Mouse (Mus musculus) stomach, embryonic 15.5 days (tissue): ENCODE measurements around the gene Scarf1. TPM values are rescaled to one million over a fixed set of nuclear protein-coding genes. Genes with fewer than 3 reads are reported as not detected.

Experiments used
- ATAC-seq: fragments of 200-750 bp; cut with Nextera tagmentation; 2 replicates; pipeline ENCODE4 v1.8.0; 2017; ENCODE audit warnings: low read depth, moderate number of reproducible peaks, moderate TSS enrichment; ENCODE audit not compliant: insufficient read depth, low FRiP score
- H3K27ac ChIP-seq: fragments of 300-500 bp; sonication (generic); 2 replicates; pipeline ENCODE4 v1.5.1; 2015; ENCODE audit warnings: mild to moderate bottlenecking, inconsistent platforms
- H3K27me3 ChIP-seq: fragments of 300-500 bp; sonication (generic); replicated peaks from 2 replicates; pipeline ENCODE4 v1.6.1; 2015; ENCODE audit warnings: inconsistent platforms
- H3K36me3 ChIP-seq: fragments of 300-500 bp; sonication (generic); 2 replicates; pipeline ENCODE4 v1.6.1; 2015; ENCODE audit warnings: inconsistent platforms
- H3K4me1 ChIP-seq: fragments of 300-500 bp; sonication (generic); 2 replicates; pipeline ENCODE4 v1.6.1; 2015; ENCODE audit warnings: inconsistent platforms
- H3K4me2 ChIP-seq: fragments of 300-500 bp; sonication (generic); 2 replicates; pipeline ENCODE4 v1.6.1; 2015; ENCODE audit warnings: mild to moderate bottlenecking, inconsistent platforms
- H3K4me3 ChIP-seq: fragments of 300-500 bp; sonication (generic); replicated peaks from 2 replicates; pipeline ENCODE4 v1.5.1; 2015; ENCODE audit warnings: inconsistent platforms
- H3K9ac ChIP-seq: fragments of 300-500 bp; sonication (generic); 2 replicates; pipeline ENCODE4 v1.6.1; 2015; ENCODE audit warnings: inconsistent platforms
- H3K9me3 ChIP-seq: fragments of 300-500 bp; sonication (generic); 2 replicates; pipeline ENCODE4 v1.6.1; 2016; ENCODE audit warnings: inconsistent platforms
- WGBS: fragments of 180-500 bp; shearing (Covaris S2); methylation state at CpG from one replicate; pipeline ENCODE4 v1.1.7; 2015; 5-methylcytosine and 5-hydroxymethylcytosine counted together
- polyA plus RNA-seq: library from polyadenylated mRNA; unstranded; fragments of >200 nt; fragmentation: Nextera tagmentation; extraction: Ambion mirVana; gene quantifications from 2 replicates; pipeline ENCODE4 v1.2.1, GENCODE M21; 2015

Scarf1 gene
- polyA plus RNA-seq: 6.3 and 7.1 TPM in 2 replicates

DNA sequence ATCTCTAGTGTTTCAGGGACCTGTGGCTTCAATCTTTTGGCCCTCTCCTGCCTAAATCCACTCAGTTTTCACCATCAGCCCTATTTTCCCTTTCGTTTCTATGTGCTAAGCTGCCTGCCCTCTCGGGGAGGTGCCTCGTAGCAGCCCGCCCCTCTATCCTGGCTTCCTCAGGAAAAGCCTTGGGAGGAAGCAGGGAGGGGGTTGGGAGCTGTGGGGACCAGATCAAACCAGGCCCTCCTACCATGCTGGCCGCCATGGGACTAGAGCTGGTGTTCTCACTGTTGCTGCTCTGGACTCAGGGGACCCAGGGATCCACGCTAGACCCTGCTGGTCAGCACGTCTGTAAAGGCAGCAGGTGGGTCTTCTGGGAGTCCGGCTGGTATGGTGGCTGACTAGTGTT is at the start of gene Scarf1:
TSS of gene Scarf1 (plus strand) at position 205 of the 400 bp plus-strand sequence.
- no peak within 1 kb of the TSS for H3K9ac ChIP-seq
- no peak within 1 kb of the TSS for H3K27ac ChIP-seq
- H3K4me2 ChIP-seq: no peak within 1 kb of the TSS; the same call in 1 of the 2 replicates
- peaks cover 11% of the 10 kb centered on the region for H3K36me3 ChIP-seq
- ATAC-seq: no peak
- WGBS: 53% methylated on average over 8 of the region's 8 CpGs
- H3K27me3 ChIP-seq: no peaks in the 10 kb centered on the region
- H3K4me3 ChIP-seq: peak within 1 kb of the TSS; percentile 17; the same call in 1 of the 2 replicates
- no peaks in the 10 kb centered on the region for H3K9me3 ChIP-seq
- H3K4me1 ChIP-seq: peaks cover 25% of the 10 kb centered on the region

DNA sequence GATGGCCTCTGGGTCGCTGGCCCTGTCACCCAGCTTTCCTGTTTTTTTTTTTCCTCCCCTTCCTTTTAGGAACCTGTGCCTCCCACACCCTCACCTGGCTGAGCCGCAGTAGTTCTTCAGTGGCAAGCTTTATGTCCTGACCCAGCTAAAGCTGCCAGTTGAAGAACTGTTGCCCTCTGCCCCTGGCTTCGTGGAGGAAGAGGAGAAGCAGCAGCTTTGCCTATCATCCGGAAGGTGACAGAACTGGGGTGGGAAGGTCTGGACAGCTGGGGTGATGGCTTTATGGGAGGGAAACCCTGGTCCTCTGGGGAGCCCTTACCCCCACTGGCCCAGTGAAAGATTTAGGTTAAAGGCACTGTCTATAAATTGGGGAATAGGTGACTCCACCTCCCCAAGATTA is 49.7 kb upstream of the Scarf1 start:
- Histone ChIP-seq H3K4me2 (peak overlapping the region; percentile 98), H3K4me3 (peak overlapping the region; percentile 83), H3K36me3 (peaks cover 10% of the 10 kb centered on the region; the same call in 1 of the 2 replicates), H3K4me1 (peaks cover 43% of the 10 kb centered on the region), H3K27me3 (no peaks in the 10 kb centered on the region), H3K9ac (no peak overlapping the region), H3K27ac (peak overlapping the region; percentile 94), H3K9me3 (no peaks in the 10 kb centered on the region)
- 65% methylated on average over 4 of the region's 4 CpGs for WGBS
- no peak for ATAC-seq

DNA sequence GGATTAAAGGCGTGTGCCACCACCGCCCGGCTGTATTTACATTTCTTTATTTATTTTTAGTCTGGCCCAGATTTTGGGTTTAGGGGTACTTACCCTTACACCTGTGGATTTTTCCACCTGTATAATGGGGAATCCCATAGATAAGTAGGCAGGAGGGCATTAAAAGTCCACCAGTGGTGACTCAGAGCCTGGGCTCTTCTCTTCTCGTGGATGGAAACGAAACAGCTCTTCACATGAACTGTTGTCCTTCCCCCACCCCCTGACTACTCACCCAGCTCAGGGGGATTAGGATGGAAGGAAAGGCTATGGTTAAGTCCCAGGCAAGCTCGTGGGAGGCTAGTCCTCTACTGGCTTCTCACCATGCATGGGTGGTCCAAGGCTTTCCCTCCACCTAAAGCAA is 48.9 kb upstream of the Scarf1 start:
- 88% methylated on average over 6 of the region's 6 CpGs for WGBS
- H3K36me3 ChIP-seq: peaks cover 10% of the 10 kb centered on the region; the same call in 1 of the 2 replicates
- H3K9me3 ChIP-seq: no peaks in the 10 kb centered on the region
- ATAC-seq: no peak
- peaks cover 42% of the 10 kb centered on the region for H3K4me1 ChIP-seq
- H3K9ac ChIP-seq: no peak overlapping the region
- H3K27me3 ChIP-seq: no peaks in the 10 kb centered on the region
- H3K4me2 ChIP-seq: no peak overlapping the region
- no peak overlapping the region for H3K27ac ChIP-seq
- H3K4me3 ChIP-seq: no peak overlapping the region

DNA sequence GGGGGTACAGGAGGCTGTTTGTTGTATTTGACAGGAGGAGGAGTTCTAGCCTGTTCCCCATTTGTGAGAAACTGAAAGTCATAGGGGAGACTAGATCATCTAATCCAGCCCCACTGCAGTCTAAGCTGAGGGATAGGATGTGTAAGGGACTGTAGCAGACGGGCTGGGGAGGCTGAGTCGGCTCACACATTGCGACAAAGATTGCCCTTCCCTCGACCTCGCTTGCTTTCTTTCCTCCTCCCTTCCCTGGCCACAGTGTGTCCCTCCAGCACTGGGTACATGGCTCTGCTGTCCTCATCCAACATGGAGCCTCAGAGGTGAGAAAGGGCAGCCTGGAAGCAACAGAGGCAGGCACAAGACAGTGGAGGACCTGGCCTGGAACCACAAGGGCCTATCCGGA is 48.3 kb upstream of the Scarf1 start:
- no peak overlapping the region for H3K27ac ChIP-seq
- no peak overlapping the region for H3K9ac ChIP-seq
- H3K4me1 ChIP-seq: peaks cover 36% of the 10 kb centered on the region
- no peaks in the 10 kb centered on the region for H3K27me3 ChIP-seq
- H3K36me3 ChIP-seq: peaks cover 10% of the 10 kb centered on the region; the same call in 1 of the 2 replicates
- H3K4me2 ChIP-seq: no peak overlapping the region
- WGBS: 88% methylated on average over 6 of the region's 6 CpGs
- ATAC-seq: no peak
- no peak overlapping the region for H3K4me3 ChIP-seq
- H3K9me3 ChIP-seq: no peaks in the 10 kb centered on the region

DNA sequence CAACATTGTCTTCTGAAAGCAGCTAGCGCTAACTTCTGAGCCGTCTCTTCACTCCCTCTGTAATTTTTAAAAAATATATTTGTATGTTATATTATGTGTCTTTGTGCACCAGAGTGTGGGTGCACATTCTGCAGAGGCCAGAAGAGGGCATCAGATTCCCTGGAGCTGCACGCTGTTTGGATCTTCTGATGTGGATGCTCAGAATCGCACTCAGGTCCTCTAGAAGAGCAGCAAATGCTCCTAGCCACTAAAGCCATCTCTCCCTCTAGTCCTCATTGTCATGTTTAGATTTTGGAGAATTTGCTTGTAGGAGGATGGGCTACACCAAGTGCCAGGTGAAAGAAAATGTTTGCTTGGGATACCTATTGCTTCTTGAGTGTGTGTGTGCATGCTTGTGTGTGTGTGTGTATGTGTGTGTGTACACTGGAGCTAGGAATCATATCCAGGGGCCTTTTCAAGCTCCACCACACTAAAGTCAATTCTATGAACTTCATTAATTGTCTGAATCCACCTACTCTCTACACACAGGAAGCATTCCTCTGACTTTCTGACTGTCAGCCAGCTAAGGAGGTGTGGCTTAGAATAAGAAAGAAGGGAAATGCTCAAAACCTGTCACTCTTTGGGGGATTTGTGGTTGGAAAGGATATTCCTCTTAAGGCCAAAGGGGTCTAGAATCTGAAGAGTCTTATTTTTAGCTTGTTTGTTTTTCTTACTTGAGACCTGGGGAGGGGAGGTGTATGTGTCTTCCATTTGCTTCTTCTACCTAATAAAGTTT is 46.4 kb upstream of the Scarf1 start:
- H3K36me3 ChIP-seq: peaks cover 10% of the 10 kb centered on the region; the same call in 1 of the 2 replicates
- H3K9ac ChIP-seq: no peak overlapping the region
- H3K9me3 ChIP-seq: no peaks in the 10 kb centered on the region
- no peaks in the 10 kb centered on the region for H3K27me3 ChIP-seq
- H3K27ac ChIP-seq: no peak overlapping the region
- peaks cover 33% of the 10 kb centered on the region for H3K4me1 ChIP-seq
- 97% methylated on average over 4 of the region's 4 CpGs for WGBS
- no peak overlapping the region; the same call in 1 of the 2 replicates for H3K4me2 ChIP-seq
- H3K4me3 ChIP-seq: no peak overlapping the region
- ATAC-seq: no peak

DNA sequence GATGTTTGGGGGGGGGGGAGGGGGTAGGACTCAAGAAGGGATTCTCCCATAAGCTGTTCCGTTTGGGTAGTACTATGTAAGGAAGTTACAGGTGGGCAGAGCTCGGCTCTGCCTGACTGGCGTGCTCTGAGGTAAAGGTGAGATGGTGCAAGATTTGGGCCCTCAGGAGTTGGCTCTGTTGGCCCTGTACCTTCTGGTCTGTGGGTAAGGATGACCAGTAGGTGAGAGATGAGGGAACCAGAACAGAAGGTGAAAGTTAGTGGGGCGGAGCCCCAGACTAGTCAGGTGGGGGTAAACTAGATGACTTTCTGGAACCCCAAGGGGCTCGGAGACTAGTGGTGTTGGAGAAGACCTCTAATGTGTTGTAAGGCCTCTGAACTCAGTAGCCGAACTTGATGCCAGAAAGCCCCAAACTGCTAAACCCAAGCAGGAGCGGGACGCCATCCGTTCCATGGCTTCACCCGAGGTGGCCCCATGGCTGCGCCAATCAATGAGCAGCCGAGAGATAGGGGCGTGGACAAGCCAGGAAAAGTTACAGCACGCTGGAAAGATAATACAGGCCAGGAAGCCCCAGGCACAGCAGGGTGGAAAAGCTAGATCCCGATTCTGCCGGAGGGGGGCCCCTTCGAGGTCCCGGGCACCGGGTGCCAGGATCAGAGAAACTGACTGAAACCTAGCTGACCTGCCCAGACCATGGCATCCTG is 45.7 kb upstream of the Scarf1 start:
- WGBS: 14% methylated on average over 19 of the region's 19 CpGs
- Histone ChIP-seq H3K9me3 (no peaks in the 10 kb centered on the region), H3K27me3 (no peaks in the 10 kb centered on the region), H3K27ac (0 out of 2 replicates have a peak overlapping the region, but pooled peaks have one; percentile 16), H3K4me1 (peaks cover 26% of the 10 kb centered on the region), H3K4me3 (peak overlapping the region; percentile 56), H3K4me2 (peak overlapping the region; percentile 90), H3K36me3 (peaks cover 10% of the 10 kb centered on the region; the same call in 1 of the 2 replicates), H3K9ac (peak overlapping the region; percentile 52; the same call in 1 of the 2 replicates)
- ATAC-seq: peak; percentile 75

DNA sequence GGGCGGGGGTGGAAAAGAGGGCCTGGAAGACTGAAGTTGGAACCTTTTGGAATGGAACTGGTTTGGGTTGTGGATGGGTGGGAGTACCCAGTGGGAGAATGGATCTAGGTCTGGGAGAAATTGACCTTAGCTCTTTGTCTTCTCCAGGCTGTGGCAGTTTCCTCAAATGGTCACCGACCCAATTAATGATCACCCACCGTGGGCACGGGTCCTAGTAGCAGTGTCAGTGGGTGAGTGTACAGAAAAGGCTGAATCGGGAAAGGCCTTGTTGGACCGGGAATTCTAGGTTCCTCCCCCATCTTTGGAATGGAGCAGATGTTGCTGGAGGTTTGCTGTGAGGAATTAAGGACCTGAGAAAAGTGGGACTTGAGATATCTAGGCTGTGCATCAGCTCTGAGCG is 44.9 kb upstream of the Scarf1 start:
- H3K27ac ChIP-seq: no peak overlapping the region; the same call in 1 of the 2 replicates

DNA sequence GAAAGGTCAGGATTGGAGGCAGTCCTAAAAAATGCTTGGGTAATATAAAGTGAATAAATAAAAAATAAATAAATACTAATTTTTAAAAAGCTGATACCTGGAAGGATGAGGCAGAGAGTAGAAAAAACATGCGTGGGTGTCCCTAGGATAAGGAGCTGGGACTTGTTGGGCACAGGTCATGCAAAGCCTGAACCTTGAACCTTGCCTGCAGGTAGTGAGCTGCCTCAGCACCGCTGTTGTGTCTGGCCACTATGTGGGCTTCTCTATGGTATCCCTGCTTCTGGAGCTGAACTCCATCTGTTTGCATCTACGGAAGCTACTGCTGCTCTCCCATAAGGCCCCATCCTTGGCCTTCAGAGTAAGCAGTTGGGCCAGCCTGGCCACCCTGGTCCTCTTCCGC is 44.1 kb upstream of the Scarf1 start:
- H3K27me3 ChIP-seq: no peaks in the 10 kb centered on the region
- peaks cover 10% of the 10 kb centered on the region; the same call in 1 of the 2 replicates for H3K36me3 ChIP-seq
- no peak overlapping the region for H3K4me2 ChIP-seq
- no peak overlapping the region for H3K4me3 ChIP-seq
- H3K4me1 ChIP-seq: peaks cover 15% of the 10 kb centered on the region
- 91% methylated on average over 4 of the region's 4 CpGs for WGBS
- ATAC-seq: no peak
- no peaks in the 10 kb centered on the region for H3K9me3 ChIP-seq
- H3K9ac ChIP-seq: no peak overlapping the region
- H3K27ac ChIP-seq: no peak overlapping the region

More for the DNA sequence above, 44.9 kb upstream of the Scarf1 start:
- Histone ChIP-seq H3K9ac (peak overlapping the region; percentile 52; the same call in 1 of the 2 replicates), H3K27me3 (no peaks in the 10 kb centered on the region), H3K4me1 (peaks cover 19% of the 10 kb centered on the region), H3K4me3 (peak overlapping the region; percentile 56), H3K9me3 (no peaks in the 10 kb centered on the region), H3K36me3 (peaks cover 10% of the 10 kb centered on the region; the same call in 1 of the 2 replicates), H3K4me2 (peak overlapping the region; percentile 90)
- 59% methylated on average over 7 of the region's 7 CpGs for WGBS
- no peak for ATAC-seq

DNA sequence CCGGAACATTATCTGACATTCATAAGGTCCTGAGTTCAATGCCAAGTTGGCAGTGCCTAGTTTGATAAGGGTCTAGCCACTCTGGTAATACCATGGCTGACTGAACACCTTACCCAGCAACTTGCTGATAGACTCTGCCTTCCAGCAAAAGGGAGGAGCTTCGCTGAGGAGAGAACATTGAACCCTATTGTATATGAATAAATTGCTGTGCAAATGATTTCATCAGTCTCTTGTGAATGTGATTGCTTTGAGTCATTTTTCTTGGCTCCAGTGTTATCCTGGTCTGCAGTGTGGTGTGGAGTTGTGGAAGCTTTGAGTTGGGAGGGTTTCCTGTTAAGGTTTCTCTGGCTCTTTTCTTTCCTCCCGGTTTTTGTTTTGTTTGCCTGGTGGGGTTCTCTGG is 42.7 kb upstream of the Scarf1 start:
- Histone ChIP-seq H3K4me3 (no peak overlapping the region), H3K9ac (no peak overlapping the region), H3K27me3 (no peaks in the 10 kb centered on the region), H3K27ac (no peak overlapping the region), H3K9me3 (no peaks in the 10 kb centered on the region), H3K36me3 (peaks cover 4% of the 10 kb centered on the region; the same call in 1 of the 2 replicates), H3K4me2 (no peak overlapping the region), H3K4me1 (peaks cover 15% of the 10 kb centered on the region)
- WGBS: 73% methylated on average over 3 of the region's 3 CpGs
- no peak for ATAC-seq

DNA sequence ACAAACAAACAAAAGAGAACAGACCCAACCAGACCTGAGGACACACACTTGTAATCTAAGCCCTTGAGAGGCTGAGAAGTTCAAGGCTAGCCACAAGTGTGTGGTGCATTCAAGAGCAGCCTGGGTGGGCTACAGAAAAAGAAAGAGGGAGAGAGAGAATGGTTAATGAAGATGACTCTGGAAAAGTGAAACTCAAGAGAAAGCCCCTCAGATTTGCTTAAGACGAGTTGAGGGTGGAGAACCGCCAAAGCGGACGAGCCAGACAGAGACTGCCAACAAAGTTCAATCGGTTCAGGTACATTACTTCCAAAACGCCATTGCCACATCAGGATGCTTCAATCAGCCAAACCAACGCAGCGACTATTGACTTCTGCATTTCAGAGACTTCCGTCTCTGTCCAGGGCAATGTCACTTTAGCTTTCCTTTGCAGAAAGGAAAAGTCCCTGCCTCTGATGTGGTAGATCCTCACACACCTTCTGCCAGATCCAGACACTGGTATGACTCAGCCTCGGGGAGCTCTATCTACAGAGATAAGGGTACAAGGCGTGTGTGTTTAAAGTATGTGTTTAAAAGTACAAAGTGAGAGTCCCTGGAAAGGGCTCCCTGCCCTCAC is 40.8 kb upstream of the Scarf1 start:
- Histone ChIP-seq H3K9ac (no peak overlapping the region), H3K36me3 (no peaks in the 10 kb centered on the region), H3K4me3 (no peak overlapping the region), H3K4me1 (peaks cover 10% of the 10 kb centered on the region), H3K27ac (no peak overlapping the region), H3K9me3 (no peaks in the 10 kb centered on the region), H3K4me2 (no peak overlapping the region), H3K27me3 (no peaks in the 10 kb centered on the region)
- 71% methylated on average over 11 of the region's 11 CpGs for WGBS
- no peak for ATAC-seq

DNA sequence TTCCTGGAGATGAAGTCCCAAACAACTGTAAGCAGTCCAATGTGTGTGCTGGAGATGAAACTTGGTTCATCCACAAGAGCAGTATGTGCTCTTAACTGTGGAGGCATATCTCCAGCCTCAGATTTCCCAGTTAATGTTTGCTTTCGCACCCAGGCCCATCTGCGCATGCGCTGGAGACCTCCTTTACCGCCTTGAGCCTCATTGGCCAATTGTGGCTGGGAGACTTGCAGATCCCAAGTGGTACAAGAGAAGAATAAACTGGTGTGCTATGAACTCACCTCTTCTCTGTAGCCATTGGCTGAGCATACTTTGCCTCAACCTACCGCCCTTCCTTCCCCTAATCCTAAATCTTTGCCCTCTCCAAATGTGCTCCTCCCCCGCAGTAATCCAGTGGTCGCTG is 40.0 kb upstream of the Scarf1 start:
- Histone ChIP-seq H3K36me3 (no peaks in the 10 kb centered on the region), H3K4me3 (no peak overlapping the region), H3K4me2 (no peak overlapping the region), H3K27ac (no peak overlapping the region), H3K4me1 (peaks cover 4% of the 10 kb centered on the region), H3K9ac (no peak overlapping the region), H3K9me3 (no peaks in the 10 kb centered on the region), H3K27me3 (no peaks in the 10 kb centered on the region)
- WGBS: 62% methylated on average over 7 of the region's 7 CpGs
- no peak for ATAC-seq
